Mouse (Mus musculus): ENCODE data around the gene Bax.

Bax gene

DNA sequence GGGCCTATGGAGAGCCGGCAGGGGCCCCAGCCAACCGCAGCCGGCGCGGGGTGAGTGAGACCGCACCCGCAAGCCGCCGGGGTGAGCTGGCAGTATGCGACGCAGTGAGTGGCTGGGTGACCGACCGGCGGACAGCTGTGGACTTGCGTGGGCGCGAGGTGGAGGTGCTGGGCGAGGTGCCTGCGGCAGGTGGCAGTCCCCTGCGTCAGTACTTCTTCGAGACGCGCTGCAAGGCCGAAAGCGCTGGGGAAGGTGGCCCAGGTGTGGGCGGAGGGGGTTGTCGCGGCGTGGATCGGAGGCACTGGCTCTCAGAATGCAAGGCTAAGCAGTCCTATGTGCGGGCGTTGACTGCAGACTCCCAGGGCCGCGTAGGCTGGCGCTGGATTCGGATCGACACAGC lies 51.1 kb downstream of the Bax start:
- peak; percentile 20 to 43 for DNase-seq (ENCODE audit: low spot score in 2 of 2)

DNA sequence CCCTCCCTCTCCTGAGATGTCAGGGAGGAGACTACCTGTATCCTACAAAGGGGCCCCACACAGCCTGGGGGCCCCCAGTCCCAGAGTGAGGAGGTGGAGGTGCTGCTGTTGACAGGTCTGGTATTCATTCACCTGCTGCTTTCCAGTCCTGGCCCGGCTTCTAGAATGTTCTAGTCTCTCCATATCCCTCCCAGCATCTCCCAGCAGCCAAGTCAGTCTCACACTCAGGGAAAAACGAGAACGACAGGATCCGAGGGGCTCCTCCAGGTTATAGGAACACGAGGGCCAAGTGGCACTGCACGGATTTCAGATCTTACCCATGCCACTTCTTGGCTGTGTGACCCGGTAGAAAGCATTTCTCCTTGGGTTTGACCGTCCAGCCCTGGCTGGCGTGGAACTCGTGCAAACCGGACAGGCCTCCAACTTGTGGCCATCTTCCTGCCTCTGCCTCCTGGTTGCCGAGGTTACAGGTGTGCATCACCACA lies 51.9 kb downstream of the Bax start:
- DNase-seq (ENCODE audit: low spot score in 2 of 2): no peak

GRCm38 (mm10) chr7:45413864-45414739 lies 52.6 kb downstream of the Bax start:
- no peak for DNase-seq (ENCODE audit: low spot score in 2 of 2)

- no peak for DNase-seq (ENCODE audit: low spot score in 2 of 2)
These were observed 53.4 kb downstream of the Bax start, which contains the start of gene Ntf5 for GRCm38 (mm10) chr7:45413113-45413863. Gene Ntf5 (plus strand): TSS chr7:45413695.

DNA sequence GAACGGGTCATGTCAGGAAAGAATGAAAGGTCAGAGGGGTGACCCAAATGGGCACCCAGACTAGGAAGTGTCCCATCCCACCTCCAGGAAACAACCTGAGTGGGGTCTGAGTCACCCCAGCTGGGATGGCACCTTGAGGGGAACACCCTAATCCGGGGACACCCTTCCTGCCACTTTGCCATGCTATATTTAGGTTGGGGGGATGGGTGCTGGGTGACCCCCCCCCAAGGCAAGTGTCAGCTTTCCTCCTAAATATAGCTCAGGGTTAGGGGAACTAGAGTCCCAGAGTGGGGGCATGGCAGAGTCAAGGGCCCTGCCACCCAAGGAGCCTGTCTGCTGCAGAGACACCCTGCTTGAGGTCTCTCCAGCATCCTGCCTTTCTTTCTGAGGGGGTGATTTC lies 54.3 kb downstream of the Bax start:
- no peak for DNase-seq (ENCODE audit: low spot score in 2 of 2)

All from right cerebral cortex, postnatal 36 days (tissue).